ENCODE assay signal across 8 mouse cellular contexts in the genomic region with DNA sequence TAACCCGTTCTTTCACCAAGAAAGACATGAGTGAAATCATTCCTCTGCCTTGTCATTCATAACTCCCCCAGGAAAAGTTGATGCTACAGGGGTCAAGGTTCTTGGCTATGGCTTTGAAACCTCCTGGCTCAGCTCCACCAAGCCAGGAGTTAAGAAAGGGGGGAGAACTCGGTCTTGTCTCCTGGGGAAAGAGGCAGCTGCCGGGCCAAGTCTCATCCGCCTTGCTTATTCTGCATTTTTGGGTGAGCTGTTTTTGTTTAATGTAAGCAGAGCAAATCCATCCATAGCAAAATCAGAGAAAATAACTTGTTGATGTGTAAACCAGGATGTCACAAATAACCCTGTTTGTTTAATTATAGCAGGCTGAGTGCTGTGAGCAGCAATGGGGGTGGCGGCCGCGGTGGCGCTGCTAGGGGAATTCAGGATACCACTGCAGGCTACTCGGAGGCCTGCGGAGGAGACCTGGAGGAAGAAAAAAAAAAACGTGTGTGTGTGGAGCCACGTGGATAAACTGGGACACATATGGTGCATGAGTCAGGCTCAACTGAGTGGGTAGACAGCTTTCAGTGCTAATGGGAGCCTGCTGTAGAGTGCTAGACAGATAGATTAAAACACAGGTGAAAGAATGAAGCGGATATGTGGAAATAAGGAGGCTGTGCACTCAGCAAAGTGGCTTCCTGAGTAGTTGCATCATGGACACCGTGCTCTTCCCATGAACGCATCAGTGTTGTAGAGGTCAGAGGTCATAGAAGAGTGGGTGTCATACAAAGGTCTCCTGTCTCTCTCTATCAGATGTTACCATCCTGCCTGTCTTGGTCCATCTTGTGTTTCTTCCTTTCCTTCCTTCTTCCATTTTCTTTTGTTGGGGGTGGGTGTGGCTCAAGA.
DNase-seq lines count a peak whose midpoint lies in the region; ATAC-seq lines count a peak whose summit lies in the region.

No protein-coding gene starts in this region.

- no peaks in the 10 kb centered on the region for H3K4me1 ChIP-seq in forebrain, embryonic 14.5 days (ENCODE audit: control insufficient read depth, insufficient read depth, low read length)

- H3K9me3 ChIP-seq in forebrain, embryonic 14.5 days (replicated peaks; ENCODE audit: control insufficient read depth, low read length) = no peaks in the 10 kb centered on the region

- no peak for ATAC-seq in forebrain, embryonic 14.5 days

- H3K4me2 ChIP-seq in forebrain, embryonic 14.5 days (ENCODE audit: low read length) = no peak overlapping the region

- peak; percentile 89 for DNase-seq in heart, adult 11 months
- DNase-seq in heart, postnatal 25 days (ENCODE audit: low spot score) = no peak
- peak; percentile 56 for DNase-seq in adrenal gland, postnatal 10 days
- peak; percentile 37 to 71 for DNase-seq in frontal cortex, postnatal 10 days (ENCODE audit: low spot score in 2 of 2)
- DNase-seq in layer of hippocampus, postnatal 25 days (ENCODE audit: extremely low spot score in 1 of 2, low spot score in 1 of 2) = peak; percentile 21 to 31
- no peak for DNase-seq in forebrain, embryonic 14.5 days (ENCODE audit: low spot score)
- DNase-seq in embryo, embryonic 10.5 days (ENCODE audit: low spot score) = no peak
- DNase-seq in spleen, postnatal 36 days (ENCODE audit: low spot score in 2 of 2) = no peak

- no peaks in the 10 kb centered on the region for H3K27me3 ChIP-seq in forebrain, embryonic 14.5 days (replicated peaks; ENCODE audit: control insufficient read depth, insufficient read depth, low read length)

- 83% methylated on average over 15 of the region's 15 CpGs for WGBS in forebrain, embryonic 14.5 days

- intact Hi-C loops in heart, postnatal 25 days (cut with DNase I) = no loop called here

- no peak overlapping the region for H3K9ac ChIP-seq in forebrain, embryonic 14.5 days (ENCODE audit: low read length)

- no peak overlapping the region for H3K27ac ChIP-seq in forebrain, embryonic 14.5 days (ENCODE audit: low read depth, low read length)

- no peaks in the 10 kb centered on the region for H3K36me3 ChIP-seq in forebrain, embryonic 14.5 days (ENCODE audit: control insufficient read depth, insufficient read depth, low read length)

- H3K4me3 ChIP-seq in forebrain, embryonic 14.5 days (ENCODE audit: low read depth, low read length) = no peak overlapping the region

Comparison
In these comparisons a context has a peak if more than half of its experiments do, and no peak if none do; other contexts are left out.
1. DNase-seq: peak in heart, adult 11 months (single experiment), adrenal gland, postnatal 10 days (single experiment), frontal cortex, postnatal 10 days (2 of 2) and layer of hippocampus, postnatal 25 days (2 of 2); none in heart, postnatal 25 days (single experiment), forebrain, embryonic 14.5 days (single experiment), embryo, embryonic 10.5 days (single experiment) and spleen, postnatal 36 days (0 of 2).